Mouse (Mus musculus) ZHBTc4 (cell line): ENCODE data around the gene Eef2.
"Not testable (repeated sequence)": the region's sequence is repeated elsewhere in the genome, so short reads cannot be mapped to it uniquely, and the experiment has no call there.

ENCODE experiments used
- DNase-seq: peaks from one replicate; pipeline ENCODE4 v3.0.0-alpha.2; 2011; ENCODE audit warnings: low read depth, low spot score

The Eef2 gene

DNA sequence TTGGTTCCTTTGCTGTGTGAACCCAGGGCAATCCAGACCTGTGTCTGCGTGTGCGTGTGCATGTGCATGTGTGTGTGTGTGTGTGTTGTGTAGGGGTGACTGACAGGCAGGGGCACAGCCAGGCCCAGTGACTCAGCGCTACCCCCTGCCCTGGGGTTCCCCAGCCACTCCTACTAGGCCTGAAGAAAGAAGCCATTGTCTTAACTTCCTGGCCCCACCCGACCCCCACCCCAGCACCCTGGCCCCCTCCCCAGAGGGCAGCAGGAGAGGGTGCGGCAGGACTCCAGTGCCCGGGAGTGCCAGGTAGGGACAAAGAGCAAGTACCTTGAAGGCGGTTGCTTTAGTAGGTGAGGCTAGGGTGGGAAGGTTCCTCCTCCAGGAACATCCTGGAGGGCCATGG lies 30.7 kb upstream of the Eef2 start:
- DNase-seq, result no peak

GRCm38 (mm10) chr10:81146296-81146695 lies 30.1 kb upstream of the Eef2 start:
- DNase-seq, result no peak

GRCm38 (mm10) chr10:81151261-81151660 lies 25.2 kb upstream of the Eef2 start:
- DNase-seq, result no peak

GRCm38 (mm10) chr10:81152609-81153008 lies 23.8 kb upstream of the Eef2 start:
- DNase-seq, result no peak

- DNase-seq, result peak; percentile 65
These were observed 22.1 kb upstream of the Eef2 start for GRCm38 (mm10) chr10:81154313-81154712.

GRCm38 (mm10) chr10:81154736-81155135 lies 21.7 kb upstream of the Eef2 start:
- DNase-seq, result no peak

DNA sequence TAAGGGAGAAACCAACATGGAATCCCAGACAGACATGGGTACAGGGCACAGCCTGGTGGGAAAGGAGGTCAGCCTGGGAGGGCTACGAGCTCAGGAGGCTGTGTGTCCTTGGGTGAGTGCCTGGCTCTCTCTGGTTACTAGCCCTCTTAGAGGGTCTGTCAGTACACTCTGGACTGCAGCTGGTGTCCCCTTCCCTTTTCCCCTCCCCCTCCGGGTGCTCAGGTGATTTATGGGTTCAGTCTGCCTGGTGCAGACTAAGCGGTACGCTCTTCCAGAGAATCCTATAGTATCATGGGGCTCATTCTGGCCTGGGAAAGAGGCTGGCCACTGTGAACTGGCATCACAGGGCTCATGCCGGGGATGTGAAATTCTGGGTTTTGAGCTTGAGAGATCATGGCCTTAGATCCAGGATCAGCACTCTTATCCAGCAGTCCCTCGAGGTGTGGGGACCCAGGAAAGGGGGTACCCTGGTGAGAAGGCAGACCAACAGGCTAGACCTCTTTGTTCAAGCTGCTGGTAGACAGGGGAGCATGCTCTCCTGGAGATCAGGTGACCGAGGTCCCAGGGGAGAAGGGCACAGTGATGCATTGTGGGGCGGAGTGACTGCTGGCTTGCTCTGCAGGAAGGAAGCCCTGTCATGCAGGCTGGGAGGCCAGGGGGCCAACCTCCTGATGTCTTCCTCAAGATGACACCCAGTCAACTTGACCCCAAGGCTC lies 14.7 kb upstream of the Eef2 start:
- peak; percentile 64 for DNase-seq

DNA sequence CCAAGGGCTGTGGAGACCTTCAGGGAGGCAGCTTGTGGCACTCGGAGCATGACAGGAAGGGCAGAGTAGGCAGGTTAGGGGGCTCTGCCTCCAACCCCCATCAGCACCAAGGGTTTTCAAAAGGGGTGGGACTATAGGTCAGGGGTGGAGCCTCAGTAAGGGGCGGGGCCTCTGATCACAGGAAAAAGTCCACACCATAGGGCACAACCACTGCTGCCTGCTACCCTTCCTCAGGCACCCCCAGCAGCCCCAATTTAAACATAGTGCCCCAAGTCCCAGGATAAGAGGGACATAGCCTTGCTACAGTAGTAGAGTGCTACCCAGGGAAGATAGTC lies 14.1 kb upstream of the Eef2 start:
- peak; percentile 66 for DNase-seq

DNA sequence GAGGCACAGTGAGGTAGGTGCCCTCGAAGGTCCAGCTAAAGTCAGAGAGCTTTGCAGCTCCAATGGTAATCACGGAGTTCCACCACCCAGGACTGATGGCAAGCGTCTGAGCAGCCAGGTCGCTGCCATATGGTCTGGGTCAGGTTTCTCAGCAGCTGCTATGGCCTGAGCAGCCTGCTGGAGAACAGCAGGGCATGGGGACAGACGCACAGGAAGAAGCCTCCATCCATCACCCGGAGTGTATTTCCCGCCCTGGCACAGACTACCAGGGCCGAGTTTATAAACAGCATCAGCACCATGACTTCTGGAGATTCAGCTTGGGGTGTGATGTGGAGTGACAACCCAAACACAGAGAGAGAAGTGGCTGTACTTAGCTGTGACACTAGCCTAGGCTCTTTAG lies 11.3 kb upstream of the Eef2 start:
- DNase-seq, result no peak

DNA sequence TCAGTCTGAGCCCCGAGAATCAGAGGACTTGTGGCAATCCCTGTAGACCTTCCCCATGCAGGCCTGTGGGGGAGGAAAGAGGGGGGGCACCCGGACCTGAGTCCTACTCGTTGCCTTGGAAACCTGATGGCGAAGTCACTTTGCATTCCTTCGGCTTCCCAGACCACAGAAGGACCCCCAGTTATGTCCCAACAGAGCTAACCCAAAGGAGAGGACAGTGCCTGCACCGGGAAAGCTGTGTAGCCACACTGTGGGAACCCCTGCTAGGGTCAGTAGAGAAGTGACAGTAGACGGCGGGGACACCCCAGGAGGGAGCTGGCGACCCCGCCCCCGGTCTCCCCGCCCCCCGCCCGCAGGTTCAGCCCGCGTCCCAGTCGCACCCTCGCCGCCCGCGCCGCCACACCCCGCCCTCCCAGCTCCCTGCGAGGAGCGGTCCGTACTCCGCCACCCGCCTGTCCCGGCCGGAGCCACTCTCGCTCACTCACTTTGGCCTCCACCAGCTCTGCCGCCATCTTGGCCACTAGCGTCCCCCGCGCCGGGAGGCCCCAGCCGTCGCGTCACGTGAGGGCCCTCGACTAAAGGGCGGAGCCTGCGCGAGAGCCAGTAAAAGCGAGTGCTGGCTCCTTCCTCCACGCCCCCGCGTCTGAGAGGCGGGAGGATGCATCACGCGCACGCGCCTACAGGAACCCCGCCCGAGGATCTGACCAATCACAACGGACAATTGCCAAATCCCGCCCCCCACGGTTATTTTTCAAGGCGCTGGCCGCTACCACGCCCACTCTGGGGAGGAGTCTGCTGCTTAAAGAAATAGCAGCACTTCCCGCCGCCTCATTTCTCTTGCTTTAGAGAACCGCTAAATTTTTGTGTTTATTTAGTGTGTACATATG lies 9.0 kb upstream of the Eef2 start, which contains the start of gene Pias4:
Gene Pias4, minus strand, starts transcription at position 724 of the 887 bp plus-strand sequence.
- DNase-seq, result peak; percentile 100

DNA sequence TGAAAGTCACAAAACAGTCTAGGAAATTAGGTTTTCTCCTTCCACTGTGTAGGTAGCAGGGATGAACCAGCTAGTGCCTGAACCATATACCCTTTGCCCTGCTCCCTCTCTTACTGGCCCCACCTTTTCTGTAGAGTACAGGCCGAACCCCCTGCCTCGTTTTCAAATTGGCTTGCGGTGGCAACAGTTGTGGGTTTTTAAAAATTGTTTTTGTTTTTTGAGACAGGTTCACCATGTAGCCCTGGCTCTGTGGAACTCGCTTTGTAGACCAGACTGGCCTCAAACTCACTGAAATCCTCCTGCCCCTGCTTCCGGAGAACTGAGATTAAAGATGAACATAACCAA lies 8.4 kb upstream of the Eef2 start:
- no peak for DNase-seq

DNA sequence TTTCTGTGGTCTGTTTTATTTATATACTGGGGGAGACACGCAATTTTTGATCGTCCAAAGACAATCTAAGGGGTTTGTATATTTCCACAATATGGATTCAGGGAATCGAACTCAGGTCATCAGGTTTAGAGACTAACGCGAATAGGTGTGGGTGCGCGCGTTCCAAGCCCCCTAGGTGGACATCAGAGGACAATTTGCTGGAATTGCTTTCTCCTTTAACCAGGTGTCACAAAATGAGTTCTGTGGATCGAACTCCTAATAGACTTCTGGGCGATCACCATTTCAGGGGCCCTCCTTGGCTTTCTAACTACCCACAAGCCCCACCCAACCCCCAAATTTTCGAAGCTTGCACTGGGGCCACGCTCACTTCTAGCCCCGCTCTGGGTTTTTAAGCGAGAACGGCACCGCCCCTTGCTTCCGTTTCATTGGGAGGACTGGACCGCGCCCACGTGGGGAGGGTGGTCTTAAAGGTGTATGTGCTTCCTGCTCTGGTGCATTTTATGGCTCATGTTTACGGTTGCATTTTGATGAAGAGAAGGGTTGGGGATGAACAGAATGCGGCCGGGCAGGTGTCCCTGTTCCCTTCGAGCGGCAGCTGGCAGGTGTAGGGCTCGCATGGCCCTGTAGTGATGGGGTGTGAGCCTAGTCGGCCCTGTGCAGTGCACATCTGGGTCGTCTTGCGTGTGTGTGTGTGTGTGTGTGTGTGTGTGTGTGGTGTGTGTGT lies 7.7 kb upstream of the Eef2 start:
- DNase-seq, result peak; percentile 89

DNA sequence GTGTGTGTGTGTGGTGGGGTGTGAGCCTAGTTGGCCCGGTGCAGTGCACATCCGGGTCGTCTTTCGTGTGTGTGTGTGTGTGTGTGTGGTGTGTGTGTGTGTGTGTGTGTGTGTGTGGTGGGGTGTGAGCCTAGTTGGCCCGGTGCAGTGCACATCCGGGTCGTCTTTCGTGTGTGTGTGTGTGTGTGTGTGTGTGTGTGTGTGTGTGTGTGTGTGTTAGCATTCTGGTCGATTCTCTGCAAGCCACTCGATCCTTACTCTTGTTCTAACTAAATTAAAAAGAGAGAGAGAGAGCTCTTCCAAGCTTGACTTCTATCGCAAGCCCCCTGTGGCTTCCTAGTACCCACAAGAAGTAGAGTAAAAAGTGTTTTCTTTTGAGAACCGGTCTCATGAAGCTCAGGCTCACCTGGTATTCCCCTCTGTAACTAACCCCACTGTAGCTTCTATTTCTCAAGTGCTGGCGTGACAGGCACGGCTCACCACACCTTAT lies 7.0 kb upstream of the Eef2 start:
- peak; percentile 30 for DNase-seq

- DNase-seq, result peak; percentile 96
These were observed 3.3 kb upstream of the Eef2 start for GRCm38 (mm10) chr10:81173132-81173531.

DNA sequence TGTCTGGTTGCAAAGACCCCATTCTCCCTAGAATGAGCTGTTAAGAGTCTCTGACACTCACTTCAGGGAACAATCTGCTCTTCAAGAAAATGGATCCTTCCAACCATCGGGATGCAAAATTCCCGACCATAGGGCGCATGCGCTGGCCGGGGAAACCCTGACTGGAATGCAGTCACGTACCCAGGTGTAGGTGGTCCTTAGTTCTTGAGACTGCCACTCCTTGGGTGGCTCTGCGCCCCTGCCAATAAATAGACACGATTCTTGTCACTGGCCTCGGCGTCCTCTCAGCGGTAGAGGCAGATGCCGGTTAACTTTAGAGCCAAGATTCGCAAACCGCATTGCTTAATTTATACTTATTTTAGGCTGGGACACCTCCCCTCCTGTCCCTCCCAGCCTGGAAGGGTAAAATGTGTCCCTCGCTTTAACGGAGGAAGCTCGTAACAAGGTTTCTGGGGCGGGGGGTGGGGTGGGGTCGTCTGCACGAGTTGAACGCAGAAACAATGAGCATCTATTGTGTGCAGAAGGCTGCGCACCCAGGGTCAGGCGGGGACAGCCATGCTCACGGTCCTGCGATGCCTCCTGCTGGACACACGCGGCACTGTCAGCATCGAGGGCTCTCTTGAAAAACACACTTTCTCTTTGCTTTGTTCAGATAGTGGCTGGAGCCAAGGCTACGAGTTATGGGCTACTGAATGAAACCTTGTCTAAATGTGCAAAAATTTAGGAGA lies 1.6 kb upstream of the Eef2 start:
- peak; percentile 95 for DNase-seq

- not testable (repeated sequence) for DNase-seq
These were observed 1.1 kb upstream of the Eef2 start for GRCm38 (mm10) chr10:81175345-81175701.

DNA sequence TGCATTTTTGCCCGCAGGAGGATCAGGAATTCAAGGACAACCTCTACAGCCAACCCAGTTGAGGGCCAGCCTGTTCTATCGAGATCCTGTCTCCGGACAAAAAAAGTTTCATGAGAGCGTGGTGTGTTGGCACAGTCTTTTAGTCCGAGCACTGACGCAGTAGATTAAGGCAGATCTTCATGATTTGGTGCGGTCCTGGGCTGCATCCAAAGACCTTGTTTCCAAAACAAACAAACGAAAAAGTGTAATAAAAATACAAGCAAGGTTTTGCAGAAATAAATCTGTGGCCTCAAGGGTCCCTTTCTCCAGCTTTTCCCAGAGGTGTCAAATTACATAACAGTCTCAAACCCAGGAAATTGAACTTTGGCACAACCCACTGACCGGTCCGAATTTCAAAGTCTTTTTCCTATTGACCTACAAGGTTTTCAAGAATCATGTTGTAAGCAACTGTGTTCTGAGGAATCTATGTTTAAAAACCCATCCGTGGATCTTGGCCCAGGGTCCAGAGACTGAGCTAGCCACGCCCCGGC lies 430 bp upstream of the Eef2 start:
- DNase-seq, result no peak

GRCm38 (mm10) chr10:81177491-81177925 lies 1.1 kb downstream of the Eef2 start:
- DNase-seq, result peak; percentile 54

GRCm38 (mm10) chr10:81177958-81178712 lies 1.7 kb downstream of the Eef2 start:
- DNase-seq, result peak; percentile 35

DNA sequence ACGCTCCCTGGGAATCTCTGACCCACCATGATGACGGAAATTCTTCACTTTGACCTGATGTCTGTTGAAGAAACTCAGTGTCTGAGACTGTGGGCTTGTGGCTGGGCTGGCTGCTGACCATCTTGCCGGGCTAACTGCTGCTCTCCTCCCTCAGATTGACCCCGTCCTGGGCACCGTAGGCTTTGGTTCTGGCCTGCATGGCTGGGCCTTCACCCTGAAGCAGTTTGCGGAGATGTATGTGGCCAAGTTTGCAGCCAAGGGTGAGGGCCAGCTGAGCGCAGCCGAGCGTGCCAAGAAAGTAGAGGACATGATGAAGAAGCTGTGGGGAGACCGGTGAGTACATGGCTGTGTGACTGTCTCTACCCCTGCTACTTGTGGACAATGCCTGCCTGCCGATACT lies 2.5 kb downstream of the Eef2 start:
- no peak for DNase-seq
